Mouse (Mus musculus) heart, adult 9 months (tissue): Measurements from ENCODE around the gene Greb1.
A peak's percentile ranks its signal among the peaks of the same experiment; 100 is the strongest.

ENCODE experiments used
- DNase-seq, 2 experiments: peaks; one replicate each; pipeline ENCODE4 v3.0.0; 2022; ENCODE audit warnings: low spot score in 2 of 2

The Greb1 gene

GRCm38 (mm10) chr12:16800259-16800958, at the start of gene Greb1:
Greb1 (minus strand) TSS chr12:16800886.
- DNase-seq = no peak

- no peak for DNase-seq
Observed at GRCm38 (mm10) chr12:16849821-16850220, 49.1 kb upstream of the Greb1 start.

DNA sequence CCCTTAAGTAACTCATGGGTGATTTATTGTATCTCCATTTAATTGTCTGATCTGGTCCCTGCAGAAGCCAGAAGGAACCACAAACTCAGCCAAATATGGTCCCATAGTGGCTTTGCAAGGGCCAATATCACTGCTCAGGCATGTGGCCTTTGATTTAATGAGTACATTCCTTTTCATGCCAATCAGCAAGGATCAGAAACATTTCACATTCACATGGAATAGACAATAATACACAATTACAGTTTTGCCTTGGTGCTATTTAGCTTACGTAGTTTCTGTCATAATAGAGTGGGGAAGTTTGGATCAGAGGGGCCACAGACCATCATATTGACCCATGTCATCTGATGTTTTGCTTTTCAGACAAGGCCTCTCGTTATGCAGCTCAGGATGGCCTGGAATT, 47.8 kb upstream of the Greb1 start:
- no peak for DNase-seq

DNA sequence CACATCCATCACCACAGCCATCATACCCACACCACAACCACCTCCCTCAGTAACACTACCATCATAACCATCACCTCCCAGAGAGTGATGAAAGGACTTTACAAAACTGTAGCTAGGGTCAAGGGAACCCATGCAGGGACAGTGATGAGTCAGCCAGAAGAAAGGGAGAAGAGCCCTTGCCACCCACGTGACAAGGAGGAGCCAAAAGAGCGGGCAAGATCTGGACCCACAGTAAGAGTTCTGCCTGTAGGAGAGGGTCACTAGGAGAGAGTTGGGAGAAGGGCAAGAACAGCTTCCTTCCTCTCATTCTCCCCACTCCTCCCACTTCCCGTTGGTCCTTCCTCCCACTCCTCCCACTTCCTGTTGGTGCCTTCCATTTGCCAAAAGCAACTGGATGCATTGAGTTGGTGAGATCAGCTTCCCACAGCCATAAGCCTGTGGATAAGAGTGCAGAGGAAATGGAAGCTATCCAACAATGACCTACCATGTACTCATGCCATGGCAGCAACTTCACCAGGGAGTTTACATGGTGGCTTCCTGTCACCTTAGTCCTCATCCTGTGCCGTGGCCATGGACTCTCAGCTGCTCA, 46.6 kb upstream of the Greb1 start:
- peak; percentile 49 to 55 for DNase-seq

DNA sequence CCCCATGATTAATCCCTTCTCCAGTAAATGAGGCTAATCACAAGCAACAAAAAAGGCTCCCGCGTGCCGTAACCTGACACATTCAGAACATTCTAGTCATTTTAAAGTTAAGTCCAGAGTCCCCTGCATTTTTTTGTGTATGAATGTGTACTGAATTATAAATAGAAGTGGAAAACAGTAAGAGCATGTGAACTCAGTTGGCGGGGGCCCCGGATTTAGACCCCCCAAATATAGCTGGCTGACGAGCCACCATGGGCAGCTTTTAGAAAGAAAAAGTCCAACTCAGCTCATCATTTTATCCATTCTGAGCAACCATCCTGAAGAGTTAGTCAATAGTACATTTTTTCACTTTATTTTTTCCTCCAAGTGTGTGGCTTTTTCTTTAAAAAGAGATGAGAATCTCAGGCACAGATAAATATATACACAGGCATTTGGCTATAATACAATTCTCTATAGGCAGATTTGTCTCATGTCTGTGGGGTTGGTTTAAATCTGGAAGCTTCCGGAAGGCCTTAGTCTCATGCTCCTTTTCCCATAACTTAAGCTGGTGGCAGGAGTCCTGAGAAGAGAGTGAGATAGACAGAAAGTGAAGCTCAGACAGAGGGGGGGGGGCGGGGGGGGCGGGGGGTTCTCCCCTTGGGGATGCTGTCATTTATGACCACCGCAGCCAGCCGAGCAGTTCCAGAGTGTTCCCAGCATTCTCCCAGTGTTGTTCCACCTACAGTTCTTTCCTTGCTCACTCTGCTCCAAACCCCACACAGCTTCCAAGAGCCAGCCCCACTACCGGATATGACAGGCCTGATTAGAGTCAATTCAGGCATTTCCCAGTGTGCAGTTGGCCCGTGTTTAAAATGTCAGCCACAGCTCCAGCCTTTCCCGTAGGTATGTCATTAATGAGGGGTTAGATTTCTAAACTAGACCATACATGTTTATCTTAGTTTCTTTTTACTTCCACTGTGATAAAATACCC, 44.2 kb upstream of the Greb1 start:
- peak; percentile 63 to 64 for DNase-seq

GRCm38 (mm10) chr12:16840842-16841782, 40.4 kb upstream of the Greb1 start:
- peak; percentile 54 to 71 for DNase-seq

DNA sequence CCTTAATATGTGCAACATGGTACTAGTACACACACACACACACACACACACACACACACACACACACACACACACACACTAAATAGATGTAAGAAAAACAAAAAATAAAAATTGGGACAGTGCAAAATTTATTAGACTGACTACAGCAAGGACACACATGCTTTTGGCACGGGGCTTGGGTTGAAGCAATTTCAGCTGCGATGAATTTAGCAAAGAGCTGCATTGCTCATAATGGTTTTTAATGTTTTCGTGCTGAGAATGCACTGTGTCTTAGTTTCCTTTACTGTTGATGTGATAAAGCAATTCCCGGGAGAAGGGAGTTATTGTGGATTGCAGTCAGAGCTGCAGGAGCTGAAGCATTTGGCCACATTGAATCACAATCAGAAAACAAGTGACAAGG, 37.1 kb upstream of the Greb1 start:
- DNase-seq = no peak

GRCm38 (mm10) chr12:16836188-16836587, 35.5 kb upstream of the Greb1 start:
- peak; percentile 85 to 87 for DNase-seq

GRCm38 (mm10) chr12:16834701-16835100, 34.0 kb upstream of the Greb1 start:
- peak in 1 of 2 experiments; percentile 42 for DNase-seq

GRCm38 (mm10) chr12:16831071-16831470, 30.4 kb upstream of the Greb1 start:
- peak in 1 of 2 experiments; percentile 47 for DNase-seq

DNA sequence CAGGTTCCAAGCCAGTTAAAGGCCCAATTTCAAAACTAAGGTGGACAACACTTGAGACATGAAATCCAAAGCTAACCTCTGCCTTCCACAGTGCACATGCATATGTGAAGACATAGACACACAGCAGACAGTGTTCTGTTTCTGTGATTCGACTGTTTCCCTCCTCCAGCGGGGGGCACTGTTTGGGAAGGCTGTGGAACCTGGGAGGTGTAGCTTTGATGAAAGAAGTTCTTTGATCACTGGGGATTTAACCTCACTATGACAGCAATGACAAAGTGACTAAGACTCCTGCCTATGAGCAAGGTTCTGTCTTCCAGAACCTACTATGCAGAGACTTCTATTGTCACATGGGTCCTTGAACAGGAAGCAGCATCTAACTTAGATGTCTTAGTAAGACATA, 29.1 kb upstream of the Greb1 start:
- DNase-seq = no peak

DNA sequence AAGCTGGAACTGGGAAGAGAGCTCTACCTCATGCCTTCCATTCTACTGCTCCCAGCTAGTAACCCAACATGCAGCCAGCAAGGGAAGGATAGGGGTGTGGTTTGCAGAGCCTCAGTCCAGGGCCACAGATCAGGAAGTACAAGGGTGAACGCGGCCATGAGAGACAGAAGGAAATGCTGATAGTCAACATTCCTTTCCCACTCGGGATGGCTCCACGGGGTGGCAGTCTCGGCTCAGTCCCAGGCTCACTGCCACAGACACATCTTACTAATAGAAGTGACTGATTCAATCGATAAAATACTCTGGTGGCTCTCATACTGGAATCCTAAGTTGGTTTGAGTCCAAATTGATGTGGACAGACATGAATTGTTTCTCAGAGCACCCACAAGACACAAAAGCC, 27.8 kb upstream of the Greb1 start:
- DNase-seq = peak; percentile 59 to 70

DNA sequence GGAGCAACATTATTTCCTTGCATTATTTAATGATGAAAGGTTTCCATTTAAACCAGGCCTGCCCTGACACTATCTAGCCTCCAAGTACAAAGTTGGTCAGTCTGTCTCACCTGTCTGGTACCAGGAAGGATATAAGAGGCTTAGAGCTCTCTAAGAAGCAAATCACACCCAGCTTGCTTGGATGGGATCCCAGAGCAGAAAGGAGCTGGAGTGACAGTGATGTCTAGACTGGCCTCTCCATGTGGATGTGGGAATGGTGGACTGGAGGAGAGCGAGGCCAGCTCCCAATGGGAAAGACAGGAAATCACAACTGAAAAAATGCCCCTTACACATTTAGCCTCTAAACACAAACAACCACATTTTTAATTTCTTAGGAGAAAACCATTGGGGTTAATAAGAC, 23.0 kb upstream of the Greb1 start:
- DNase-seq = no peak

DNA sequence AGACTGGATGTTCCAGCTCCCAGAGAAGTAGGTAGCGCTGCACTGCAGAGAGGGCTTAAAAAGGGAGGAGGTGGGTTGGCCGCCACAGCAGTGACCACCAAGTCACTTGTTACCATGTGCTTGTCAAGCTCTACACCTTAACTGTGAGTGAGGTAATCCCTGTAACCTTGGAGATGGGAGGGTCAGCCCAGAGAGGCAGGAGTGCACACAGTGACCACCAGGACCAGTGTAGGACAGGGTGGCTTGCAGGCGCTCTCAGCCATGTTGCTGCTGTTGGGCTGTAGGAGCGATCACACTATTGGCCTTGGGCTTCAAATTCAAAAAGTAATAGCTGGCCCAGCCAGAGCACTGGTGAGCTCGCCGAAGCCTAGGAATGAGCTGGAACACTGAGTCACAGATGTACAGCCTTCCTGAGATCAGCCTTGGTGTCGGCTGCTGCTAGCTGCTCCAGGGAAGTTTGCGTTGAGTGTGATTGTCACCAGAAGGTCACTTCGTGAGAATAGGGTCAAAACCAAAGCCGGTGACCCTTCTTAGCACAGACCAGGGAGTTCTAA, 21.6 kb upstream of the Greb1 start:
- DNase-seq = no peak

DNA sequence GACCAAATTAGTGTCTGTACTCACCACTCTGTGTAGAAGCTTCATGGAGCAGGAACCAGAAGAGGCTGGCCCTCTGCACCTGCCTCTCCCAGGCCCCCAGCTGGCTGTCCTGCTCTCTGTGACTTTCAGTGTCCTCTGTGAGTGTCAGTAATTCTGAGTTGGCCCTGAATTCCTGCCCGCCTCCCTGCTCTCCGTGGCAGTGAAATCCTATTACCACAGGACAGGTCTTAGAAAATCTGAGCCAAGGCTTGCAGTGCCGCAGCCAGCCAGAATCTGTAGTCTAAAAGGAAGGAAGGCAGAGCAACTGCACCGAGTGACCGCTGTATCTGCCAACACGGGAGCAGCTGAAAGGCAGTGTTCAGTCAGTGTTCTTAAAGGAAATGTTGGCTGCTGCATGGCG, 20.1 kb upstream of the Greb1 start:
- DNase-seq = peak; percentile 32 to 50

- DNase-seq = no peak
Observed at GRCm38 (mm10) chr12:16818513-16818912, 17.8 kb upstream of the Greb1 start.

- DNase-seq = no peak
Observed at GRCm38 (mm10) chr12:16817147-16817546, 16.5 kb upstream of the Greb1 start.

DNA sequence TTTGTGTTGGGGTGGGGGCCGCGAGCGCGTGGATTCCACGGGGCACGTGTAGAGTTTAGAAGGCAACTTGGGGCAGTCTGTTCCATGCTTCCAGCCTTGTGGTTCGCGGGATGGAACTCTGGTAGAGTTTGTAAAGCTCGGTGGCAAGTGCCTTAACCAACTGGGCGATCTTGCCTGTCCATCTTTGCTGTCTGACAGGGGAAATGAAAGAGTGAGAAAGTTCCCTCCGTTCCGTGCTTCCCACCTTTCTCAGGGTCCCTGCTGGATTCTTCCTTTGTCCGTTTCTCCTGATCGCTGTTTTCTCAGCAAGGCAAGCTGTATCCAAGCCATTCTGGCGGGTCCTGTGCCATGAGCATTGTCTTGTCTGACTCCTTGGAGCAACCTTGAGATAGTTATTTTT, 10.8 kb upstream of the Greb1 start:
- no peak for DNase-seq

DNA sequence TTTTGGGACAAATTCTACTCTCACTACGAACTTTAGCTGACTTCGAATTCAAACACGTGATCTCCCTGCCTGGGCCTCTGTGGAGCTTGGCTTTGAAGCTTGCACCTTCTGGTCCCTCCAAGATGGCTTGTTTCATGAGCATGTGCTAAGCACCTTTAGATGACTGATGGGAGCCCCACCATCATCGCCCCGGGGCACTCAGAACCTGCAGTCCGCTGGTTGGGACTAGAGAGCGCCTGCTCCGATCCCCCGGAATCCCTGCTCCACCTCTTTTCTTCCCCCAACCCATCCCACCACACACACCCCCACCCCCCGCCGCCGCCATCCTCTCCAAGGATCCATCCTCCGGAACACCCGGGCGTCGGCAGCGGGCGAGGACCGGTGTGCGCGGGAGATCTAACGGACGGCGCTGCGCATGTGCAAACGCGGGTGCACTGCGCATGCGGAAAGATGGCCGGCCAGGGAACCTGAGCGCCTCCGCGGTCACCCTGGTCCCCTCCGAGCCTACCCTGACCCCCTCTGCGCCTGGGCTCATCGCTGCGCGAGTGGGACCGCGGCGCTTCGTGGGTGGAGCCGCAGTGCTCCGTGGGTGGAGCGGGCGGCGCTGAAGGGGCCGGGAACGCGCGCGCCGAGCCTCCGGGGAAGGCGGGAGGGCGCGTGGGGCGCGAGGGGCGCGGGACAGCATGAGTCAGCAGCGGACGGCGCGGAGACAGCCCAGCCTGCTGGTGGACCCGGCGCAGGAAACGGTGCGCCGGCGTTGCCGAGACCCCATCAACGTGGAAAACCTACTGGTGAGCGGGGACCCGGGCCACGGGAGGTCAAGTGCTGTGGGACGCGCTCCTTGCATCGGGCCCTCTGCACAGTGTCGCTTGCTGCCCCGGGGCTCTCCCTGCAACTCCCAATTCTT, 10.1 kb upstream of the Greb1 start, which contains the start of gene E2f6:
Gene E2f6 (plus strand): TSS at position 439 of the 907 bp plus-strand sequence.
- DNase-seq = peak; percentile 84 to 87

DNA sequence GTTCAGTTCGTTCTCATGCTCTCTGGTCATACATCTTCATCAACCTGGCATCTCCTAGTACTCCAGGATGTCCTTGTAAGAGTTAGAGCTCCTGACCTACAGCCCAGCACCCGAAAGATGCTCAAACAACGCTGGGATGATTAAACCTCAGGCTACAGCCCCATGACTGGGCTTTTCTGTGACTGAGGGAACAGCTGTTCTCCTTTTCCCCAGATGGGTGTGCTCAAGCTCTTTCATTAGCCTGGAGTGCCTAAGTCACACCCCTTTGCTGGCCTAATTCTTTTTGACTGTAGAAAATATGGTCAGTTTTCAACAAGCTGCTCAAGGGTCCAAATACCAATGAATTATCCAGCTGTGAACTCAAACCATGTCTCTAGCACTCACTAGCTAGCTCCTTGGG, 7.4 kb upstream of the Greb1 start:
- DNase-seq = peak in 1 of 2 experiments; percentile 33
